Mouse (Mus musculus): ENCODE data around the gene Snrpf.

DNA sequence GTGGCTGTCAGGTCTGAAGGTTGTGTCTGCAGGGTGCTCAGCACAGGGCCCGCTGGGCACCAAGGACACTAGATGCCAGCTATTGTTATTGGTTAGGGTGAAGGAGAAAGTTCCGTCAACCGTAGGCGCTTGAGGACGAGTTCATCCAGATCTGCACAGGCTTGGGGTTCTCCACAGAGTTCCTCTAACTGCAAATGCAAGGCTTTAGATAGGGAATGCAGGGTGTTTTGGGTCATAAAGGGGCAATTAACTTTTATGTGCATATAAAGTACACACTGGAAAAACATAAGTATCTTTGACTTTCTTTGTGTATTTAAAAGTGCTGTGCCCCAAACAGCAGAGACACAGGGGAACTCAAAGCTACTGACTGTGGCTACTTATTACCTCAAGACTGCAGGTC, 40.8 kb upstream of the Snrpf start:
- no peak for TF ChIP-seq CTCF (IDR thresholded peaks at IDR 0.05; ENCODE audit: borderline replicate concordance, insufficient read depth, low read length)
- no peak for TF ChIP-seq POLR2A (IDR thresholded peaks at IDR 0.05; ENCODE audit: low read depth, low read length)

All from embryonic fibroblast, embryonic 13.5 days (primary cell).